In the genomic region with DNA sequence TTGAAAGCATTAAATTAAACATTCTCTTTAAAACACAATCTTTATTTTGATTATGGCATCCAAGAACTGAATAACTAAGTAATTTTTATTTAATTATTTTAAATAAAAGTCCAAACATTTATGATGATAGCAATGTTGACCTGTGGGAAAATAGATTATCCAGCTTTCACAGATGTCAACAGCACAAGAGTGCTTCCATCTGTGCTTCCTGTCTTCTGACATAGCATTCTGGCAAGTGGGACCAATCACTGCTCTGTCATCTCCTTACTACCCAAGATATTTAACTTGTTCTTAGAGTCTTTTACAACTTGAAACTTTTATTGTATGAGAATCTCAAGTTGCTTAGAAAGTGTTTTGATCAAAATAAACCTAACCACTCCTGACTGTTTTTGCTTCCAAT, we compare ENCODE assay signal across 19 mouse cellular contexts.
"Had no signal": no experiment of that assay in that cellular context is flagged by ENCODE, and none has a peak within 500 bp of the region (broad histone marks: within the 10 kb centered on the region; RNA-seq: fewer than 3 reads in every experiment).

No protein-coding gene starts in this region.

- H3K27me3 ChIP-seq: midbrain, embryonic 12.5 days; neural tube, embryonic 13.5 days; neural tube, embryonic 15.5 days; stomach, embryonic 15.5 days had no signal

- DNase-seq: lung, adult 2 months; lung, postnatal 10 days; lung, postnatal 4 days; midbrain, embryonic 14.5 days; retina, postnatal 1 day; right cerebral cortex, adult 18-20 months; right cerebral cortex, postnatal 25 days; right cerebral cortex, postnatal 4 days; spleen, adult 18-20 months; thymus, adult 18-20 months; thymus, postnatal 14 days; thymus, postnatal 36 days had no signal

- H3K36me3 ChIP-seq: midbrain, embryonic 10.5 days; midbrain, embryonic 12.5 days; neural tube, embryonic 13.5 days; neural tube, embryonic 15.5 days; stomach, embryonic 15.5 days had no signal

- H3K27ac ChIP-seq: midbrain, embryonic 10.5 days; midbrain, embryonic 12.5 days; neural tube, embryonic 13.5 days; neural tube, embryonic 15.5 days; stomach, embryonic 15.5 days had no signal

- ATAC-seq: midbrain, embryonic 16.5 days had no signal

- H3K4me2 ChIP-seq: midbrain, embryonic 12.5 days; neural tube, embryonic 13.5 days; neural tube, embryonic 15.5 days; stomach, embryonic 15.5 days had no signal

- H3K4me3 ChIP-seq: midbrain, embryonic 10.5 days; midbrain, embryonic 12.5 days; myocyte; neural tube, embryonic 13.5 days; neural tube, embryonic 15.5 days; stomach, embryonic 15.5 days had no signal

- H3K9ac ChIP-seq: midbrain, embryonic 12.5 days; neural tube, embryonic 13.5 days; neural tube, embryonic 15.5 days; stomach, embryonic 15.5 days had no signal

- H3K4me1 ChIP-seq: midbrain, embryonic 10.5 days; midbrain, embryonic 12.5 days; neural tube, embryonic 13.5 days; neural tube, embryonic 15.5 days; stomach, embryonic 15.5 days had no signal

- H3K9me3 ChIP-seq: midbrain, embryonic 10.5 days; midbrain, embryonic 12.5 days; neural tube, embryonic 13.5 days; neural tube, embryonic 15.5 days; stomach, embryonic 15.5 days had no signal
